ENCODE assay signal across 18 mouse cellular contexts in the genomic region with DNA sequence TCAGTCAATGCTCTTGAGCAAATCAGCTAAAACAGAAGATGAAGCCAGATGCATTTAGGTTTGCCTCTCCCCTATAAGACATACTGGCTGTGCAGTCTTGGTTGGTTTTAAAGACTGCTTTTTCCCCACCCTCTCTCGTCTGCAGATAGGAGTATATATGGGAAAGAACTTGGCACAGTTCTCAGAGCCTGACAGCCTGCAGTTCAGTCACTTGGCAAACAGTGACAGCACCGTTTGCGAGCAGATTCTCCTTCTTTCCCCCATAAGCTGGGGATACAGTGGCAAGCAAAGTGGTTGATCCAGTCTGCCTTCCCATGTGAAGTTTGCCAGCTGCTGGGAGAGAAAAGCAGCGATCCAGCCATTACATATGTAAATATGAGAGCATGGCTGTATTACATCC. TPM values are rescaled to one million over a fixed set of nuclear protein-coding genes. Genes with fewer than 3 reads are reported as not detected.
A peak's percentile ranks its signal among the peaks of the same experiment; 100 is the strongest.
DNase-seq lines count a peak whose midpoint lies in the region; ATAC-seq lines count a peak whose summit lies in the region.
"Had no signal": no experiment of that assay in that cellular context is flagged by ENCODE, and none has a peak within 500 bp of the region (broad histone marks: within the 10 kb centered on the region; RNA-seq: fewer than 3 reads in every experiment).

No protein-coding gene starts in this region.

- H3K9ac ChIP-seq in hindbrain, embryonic 15.5 days, result no peak overlapping the region
- no peak overlapping the region for H3K9ac ChIP-seq in hindbrain, embryonic 13.5 days
- no peak overlapping the region for H3K9ac ChIP-seq in liver, embryonic 12.5 days
- H3K9ac ChIP-seq: intestine, embryonic 15.5 days; liver, postnatal 0 days; stomach, embryonic 15.5 days had no signal

- intact Hi-C loops in left cerebral cortex, postnatal 4 days (cut with DNase I), result no loop called here

- no peak for ATAC-seq in hindbrain, embryonic 15.5 days (ENCODE audit: low FRiP score, low read depth)
- no peak for ATAC-seq in hindbrain, embryonic 13.5 days (ENCODE audit: low FRiP score)
- no peak for ATAC-seq in liver, embryonic 12.5 days
- ATAC-seq: intestine, embryonic 15.5 days; liver, postnatal 0 days had no signal

- no peaks in the 10 kb centered on the region for H3K27me3 ChIP-seq in hindbrain, embryonic 15.5 days
- no peaks in the 10 kb centered on the region for H3K27me3 ChIP-seq in hindbrain, embryonic 13.5 days
- no peaks in the 10 kb centered on the region for H3K27me3 ChIP-seq in liver, embryonic 12.5 days (replicated peaks)
- H3K27me3 ChIP-seq: intestine, embryonic 15.5 days; stomach, embryonic 15.5 days had no signal

- H3K4me3 ChIP-seq in hindbrain, embryonic 15.5 days, result no peak overlapping the region
- no peak overlapping the region for H3K4me3 ChIP-seq in hindbrain, embryonic 13.5 days
- no peak overlapping the region for H3K4me3 ChIP-seq in liver, embryonic 12.5 days
- H3K4me3 ChIP-seq: intestine, embryonic 15.5 days; myocyte; stomach, embryonic 15.5 days had no signal

- H3K4me1 ChIP-seq in hindbrain, embryonic 15.5 days (replicated peaks), result peaks cover 22% of the 10 kb centered on the region; the same call in 1 of the 2 replicates
- H3K4me1 ChIP-seq in hindbrain, embryonic 13.5 days (replicated peaks), result peaks cover 44% of the 10 kb centered on the region
- no peaks in the 10 kb centered on the region for H3K4me1 ChIP-seq in liver, embryonic 12.5 days
- H3K4me1 ChIP-seq: intestine, embryonic 15.5 days; stomach, embryonic 15.5 days had no signal

- H3K36me3 ChIP-seq in hindbrain, embryonic 15.5 days, result no peaks in the 10 kb centered on the region; the same call in 1 of the 2 replicates
- 0 out of 2 replicates have a peak, but pooled peaks cover 3% of the 10 kb centered on the region for H3K36me3 ChIP-seq in hindbrain, embryonic 13.5 days
- no peaks in the 10 kb centered on the region for H3K36me3 ChIP-seq in liver, embryonic 12.5 days
- H3K36me3 ChIP-seq: intestine, embryonic 15.5 days; stomach, embryonic 15.5 days had no signal

- 57% methylated on average over 4 of the region's 4 CpGs for WGBS in hindbrain, embryonic 15.5 days
- 80% methylated on average over 4 of the region's 4 CpGs for WGBS in hindbrain, embryonic 13.5 days
- WGBS in liver, embryonic 12.5 days (ENCODE audit: insufficient replicate concordance), result 58% methylated on average over 4 of the region's 4 CpGs

- no peak overlapping the region for H3K4me2 ChIP-seq in hindbrain, embryonic 15.5 days
- no peak overlapping the region for H3K4me2 ChIP-seq in hindbrain, embryonic 13.5 days
- H3K4me2 ChIP-seq in liver, embryonic 12.5 days, result no peak overlapping the region
- H3K4me2 ChIP-seq: intestine, embryonic 15.5 days; stomach, embryonic 15.5 days had no signal

- DNase-seq in right cerebral cortex, postnatal 10 days (ENCODE audit: low spot score in 2 of 2), result peak; percentile 59 to 76
- no peak for DNase-seq in right cerebral cortex, postnatal 14 days
- peak; percentile 45 to 62 for DNase-seq in cerebellum, postnatal 25 days
- peak; percentile 42 for DNase-seq in left cerebral cortex, postnatal 4 days
- no peak for DNase-seq in thymus, postnatal 4 days
- DNase-seq: heart, postnatal 10 days; kidney, postnatal 10 days; liver, postnatal 0 days; thymus, postnatal 25 days had no signal

- 0 out of 2 replicates have a peak overlapping the region, but pooled peaks have one; percentile 5 for H3K27ac ChIP-seq in hindbrain, embryonic 15.5 days (replicated peaks)
- no peak overlapping the region for H3K27ac ChIP-seq in hindbrain, embryonic 13.5 days
- no peak overlapping the region for H3K27ac ChIP-seq in liver, embryonic 12.5 days
- H3K27ac ChIP-seq: intestine, embryonic 15.5 days; stomach, embryonic 15.5 days had no signal

- no peaks in the 10 kb centered on the region for H3K9me3 ChIP-seq in hindbrain, embryonic 15.5 days
- H3K9me3 ChIP-seq in hindbrain, embryonic 13.5 days, result no peaks in the 10 kb centered on the region
- H3K9me3 ChIP-seq in liver, embryonic 12.5 days (replicated peaks), result no peaks in the 10 kb centered on the region
- H3K9me3 ChIP-seq: intestine, embryonic 15.5 days; stomach, embryonic 15.5 days had no signal

RNA-seq across cellular contexts. Expression of a gene that starts 12.3 kb away (rescaled TPM):
- polyA plus RNA-seq in hindbrain, embryonic 15.5 days (2015; fragmentation: Nextera tagmentation; extraction: Ambion mirVana), result 70.4 and 78.2 TPM in 2 replicates
- 94.8 and 97.1 TPM in 2 replicates for polyA plus RNA-seq in hindbrain, embryonic 13.5 days (2015; fragmentation: Nextera tagmentation; extraction: Ambion mirVana)
- 10 to 100 TPM; 31.8 to 32.2 TPM for total RNA-seq in left cerebral cortex, postnatal 4 days (2021)
- polyA plus RNA-seq in liver, embryonic 12.5 days (2016; fragmentation: Nextera tagmentation; extraction: Ambion mirVana), result 0.67 and 1.3 TPM in 2 replicates
- total RNA-seq: granulocyte monocyte progenitor cell, adult 5-6 weeks; megakaryocyte progenitor cell, adult 5-6 weeks; MEL had no signal

Comparison
In these comparisons a context has a peak if more than half of its experiments do, and no peak if none do; other contexts are left out.
1. DNase-seq: peak in right cerebral cortex, postnatal 10 days (2 of 2), cerebellum, postnatal 25 days (2 of 2) and left cerebral cortex, postnatal 4 days (single experiment); none in right cerebral cortex, postnatal 14 days (single experiment) and thymus, postnatal 4 days (single experiment).
2. RNA of a gene that starts 12.3 kb away (polyA plus RNA-seq): 94.8 to 97.1 TPM in hindbrain, embryonic 13.5 days and 70.4 to 78.2 TPM in hindbrain, embryonic 15.5 days; 0.67 to 1.3 TPM in liver, embryonic 12.5 days; every median in the first group is over 10 times any median in the second.